ENCODE assay signal across 10 mouse cellular contexts in the genomic region with DNA sequence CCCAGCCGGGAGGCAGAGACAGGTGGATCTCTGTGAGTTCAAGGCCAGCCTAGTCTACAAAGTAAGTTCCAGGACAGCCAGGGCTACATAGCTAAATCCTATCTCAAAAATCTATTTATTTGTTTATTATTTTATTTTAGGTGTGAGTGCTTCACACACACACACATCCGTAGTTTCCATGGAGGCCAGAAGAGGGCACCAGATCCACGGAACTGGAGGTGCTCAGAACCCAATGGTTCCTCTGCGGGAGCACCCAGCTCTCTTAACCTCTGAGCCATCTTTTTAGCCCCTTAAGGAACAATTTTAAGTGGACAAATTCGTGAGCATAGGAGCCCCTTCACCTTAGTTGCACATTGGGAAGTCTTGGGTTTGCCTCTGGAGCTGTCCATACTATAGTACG. TPM values are rescaled to one million over a fixed set of nuclear protein-coding genes. Genes with fewer than 3 reads are reported as not detected.
DNase-seq lines count a peak whose midpoint lies in the region; ATAC-seq and TF ChIP-seq lines count a peak whose summit lies in the region.
"Had no signal": no experiment of that assay in that cellular context is flagged by ENCODE, and none has a peak within 500 bp of the region (broad histone marks: within the 10 kb centered on the region; RNA-seq: fewer than 3 reads in every experiment).

No protein-coding gene starts in this region.

- 0 out of 2 replicates have a peak, but pooled peaks cover 6% of the 10 kb centered on the region for H3K4me1 ChIP-seq in intestine, embryonic 14.5 days (replicated peaks; ENCODE audit: control insufficient read depth, insufficient read depth, low read length)
- no peaks in the 10 kb centered on the region for H3K4me1 ChIP-seq in intestine, embryonic 15.5 days (replicated peaks)
- peaks cover 0 to 5% of the 10 kb centered on the region in 2 experiments; a peak in 2 of 4 replicates for H3K4me1 ChIP-seq in CH12.LX (ENCODE audit: control insufficient read depth in 1 of 2, insufficient read depth in 2 of 2)
- H3K4me1 ChIP-seq in forebrain, embryonic 15.5 days: peaks cover 17% of the 10 kb centered on the region

- H3K4me2 ChIP-seq in intestine, embryonic 14.5 days (ENCODE audit: low read length): no peak overlapping the region
- H3K4me2 ChIP-seq in intestine, embryonic 15.5 days (replicated peaks): no peak overlapping the region
- H3K4me2 ChIP-seq in CH12.LX (ENCODE audit: insufficient read depth, low read depth, poor library complexity, severe bottlenecking): no peak overlapping the region
- H3K4me2 ChIP-seq in forebrain, embryonic 15.5 days (replicated peaks): no peak overlapping the region
- H3K4me2 ChIP-seq: embryonic facial prominence, embryonic 15.5 days; limb, embryonic 12.5 days had no signal

- H3K9ac ChIP-seq in intestine, embryonic 14.5 days (ENCODE audit: low read length): no peak overlapping the region
- no peak overlapping the region for H3K9ac ChIP-seq in intestine, embryonic 15.5 days
- H3K9ac ChIP-seq in CH12.LX (ENCODE audit: insufficient read depth, low read depth): no peak overlapping the region
- no peak overlapping the region for H3K9ac ChIP-seq in forebrain, embryonic 15.5 days (replicated peaks)
- H3K9ac ChIP-seq: embryonic facial prominence, embryonic 15.5 days; limb, embryonic 12.5 days had no signal

- no peak overlapping the region for H3K27ac ChIP-seq in intestine, embryonic 14.5 days (ENCODE audit: low read depth)
- no peak overlapping the region for H3K27ac ChIP-seq in intestine, embryonic 15.5 days
- no peak overlapping the region for H3K27ac ChIP-seq in CH12.LX (ENCODE audit: insufficient read depth, low read depth)
- H3K27ac ChIP-seq in forebrain, embryonic 15.5 days (replicated peaks): no peak overlapping the region
- H3K27ac ChIP-seq: embryonic facial prominence, embryonic 15.5 days; limb, embryonic 12.5 days had no signal

- 41% methylated on average over 6 of the region's 6 CpGs for WGBS in intestine, embryonic 14.5 days
- WGBS in intestine, embryonic 15.5 days: 43% methylated on average over 6 of the region's 6 CpGs
- WGBS in forebrain, embryonic 15.5 days: 43% methylated on average over 6 of the region's 6 CpGs

- TF ChIP-seq EP300 in CH12.LX (IDR thresholded peaks at IDR 0.05; ENCODE audit: low read length): no peak

- H3K79me2 ChIP-seq in CH12.LX (replicated peaks; ENCODE audit: control insufficient read depth, extremely low read depth, insufficient read depth, poor library complexity, severe bottlenecking): no peaks in the 10 kb centered on the region

- dilution Hi-C loops in CH12.LX (cut with MboI; ENCODE audit: extremely low pct_ligation_motif_present, extremely low pct_unique_long_range_greater_than_20kb, low sequenced_read_pairs): no loop called here

- TF ChIP-seq POLR2A in CH12.LX (IDR thresholded peaks at IDR 0.05; ENCODE audit: low read depth, low read length): no peak

- H3K27me3 ChIP-seq in intestine, embryonic 14.5 days (replicated peaks; ENCODE audit: control insufficient read depth, insufficient read depth, low read length): no peaks in the 10 kb centered on the region
- no peaks in the 10 kb centered on the region for H3K27me3 ChIP-seq in intestine, embryonic 15.5 days (replicated peaks)
- H3K27me3 ChIP-seq in CH12.LX (replicated peaks): no peaks in the 10 kb centered on the region
- no peaks in the 10 kb centered on the region for H3K27me3 ChIP-seq in forebrain, embryonic 15.5 days
- H3K27me3 ChIP-seq: embryonic facial prominence, embryonic 15.5 days; limb, embryonic 12.5 days had no signal

- peak; percentile 27 for TF ChIP-seq RAD21 in CH12.LX (IDR thresholded peaks at IDR 0.05; ENCODE audit: low read depth, low read length)

- in situ Hi-C loops in CH12.LX (cut with MboI; ENCODE audit: low pct_ligation_motif_present, low pct_unique_long_range_greater_than_20kb, low sequenced_read_pairs): no loop called here

- H3K36me3 ChIP-seq in intestine, embryonic 14.5 days (ENCODE audit: control insufficient read depth, insufficient read depth, low read length): no peaks in the 10 kb centered on the region
- H3K36me3 ChIP-seq in intestine, embryonic 15.5 days: no peaks in the 10 kb centered on the region
- no peaks in the 10 kb centered on the region for H3K36me3 ChIP-seq in CH12.LX (replicated peaks in 1 of 2; ENCODE audit: control insufficient read depth in 1 of 2, insufficient read depth in 1 of 2, low read length in 1 of 2)
- no peaks in the 10 kb centered on the region for H3K36me3 ChIP-seq in forebrain, embryonic 15.5 days
- H3K36me3 ChIP-seq: embryonic facial prominence, embryonic 15.5 days; limb, embryonic 12.5 days had no signal

- H3K9me3 ChIP-seq in intestine, embryonic 14.5 days (ENCODE audit: control insufficient read depth, low read length): no peaks in the 10 kb centered on the region
- no peaks in the 10 kb centered on the region for H3K9me3 ChIP-seq in intestine, embryonic 15.5 days
- H3K9me3 ChIP-seq in CH12.LX (replicated peaks; ENCODE audit: low read length): peaks cover 2% of the 10 kb centered on the region
- no peaks in the 10 kb centered on the region for H3K9me3 ChIP-seq in forebrain, embryonic 15.5 days
- H3K9me3 ChIP-seq: embryonic facial prominence, embryonic 15.5 days; limb, embryonic 12.5 days had no signal

- peak; percentile 68 for DNase-seq in intestine, embryonic 14.5 days (ENCODE audit: low spot score)
- peak; percentile 62 for DNase-seq in CH12.LX (ENCODE audit: extremely low read depth)
- peak; percentile 10 for DNase-seq in T-cell, adult 2 months (ENCODE audit: low spot score)
- DNase-seq in embryo, embryonic 11 days: peak; percentile 63
- DNase-seq in layer of hippocampus, postnatal 14 days (ENCODE audit: low spot score in 2 of 2): peak; percentile 21 to 26
- peak; percentile 70 for DNase-seq in retina, embryonic 14.5 days (ENCODE audit: low spot score)

- H3K4me3 ChIP-seq in intestine, embryonic 14.5 days (ENCODE audit: low read depth, low read length): no peak overlapping the region
- H3K4me3 ChIP-seq in intestine, embryonic 15.5 days (replicated peaks): no peak overlapping the region
- H3K4me3 ChIP-seq in CH12.LX (replicated peaks in 1 of 3; ENCODE audit: low read depth in 2 of 3, low read length in 2 of 3, poor library complexity in 1 of 3): no peak overlapping the region
- no peak overlapping the region for H3K4me3 ChIP-seq in forebrain, embryonic 15.5 days
- H3K4me3 ChIP-seq: embryonic facial prominence, embryonic 15.5 days; limb, embryonic 12.5 days had no signal

- peak; percentile 30 to 48; a peak in 2 of 4 replicates for TF ChIP-seq CTCF in CH12.LX (conservative IDR thresholded peaks at IDR 0.05 in 1 of 2, IDR thresholded peaks at IDR 0.05 in 1 of 2; ENCODE audit: low read depth in 2 of 2, low read length in 2 of 2)

- no peak for ATAC-seq in intestine, embryonic 14.5 days (replicated peaks; ENCODE audit: low FRiP score, low TSS enrichment, low read depth)
- no peak for ATAC-seq in intestine, embryonic 15.5 days
- ATAC-seq in forebrain, embryonic 15.5 days (replicated peaks): no peak

TF ChIP-seq in CH12.LX, 34 proteins besides CTCF, POLR2A, EP300 and RAD21:
- TF ChIP-seq BHLHE40 (IDR thresholded peaks at IDR 0.05; ENCODE audit: low read depth, low read length): no peak
- TF ChIP-seq SIN3A (IDR thresholded peaks at IDR 0.05; ENCODE audit: low read length): no peak

RNA-seq across cellular contexts. Expression of a gene that starts 20.0 kb away (rescaled TPM):
- 0.61 TPM in 1 of 2 replicates, not detected in the other for polyA plus RNA-seq in intestine, embryonic 14.5 days (2014; fragmentation: Nextera tagmentation; extraction: Ambion mirVana)
- 0.65 and 0.91 TPM in 2 replicates for polyA plus RNA-seq in intestine, embryonic 15.5 days (2015; fragmentation: Nextera tagmentation; extraction: Ambion mirVana)
- total RNA-seq in CH12.LX (2012; rRNA removed): not detected in 2 replicates
- total RNA-seq in CH12.LX (2014; rRNA removed): not detected in 2 replicates
- polyA plus RNA-seq in CH12.LX (2012; ENCODE audit: insufficient read length, low read depth): not detected in 2 replicates
- total RNA-seq in layer of hippocampus, postnatal 14 days (2021): under 1 TPM; 0.07 to 0.85 TPM
- 0.08 TPM in 1 of 2 replicates, not detected in the other for polyA plus RNA-seq in forebrain, embryonic 15.5 days (2015; fragmentation: Nextera tagmentation; extraction: Ambion mirVana)

Comparison
In these comparisons a context has a peak if more than half of its experiments do, and no peak if none do; other contexts are left out.
1. DNase-seq: peak in every context shown above with its lines; median percentile 70 in retina, embryonic 14.5 days; 68 in intestine, embryonic 14.5 days; 63 in embryo, embryonic 11 days; 62 in CH12.LX; 24 in layer of hippocampus, postnatal 14 days; 10 in T-cell, adult 2 months.